Mouse (Mus musculus) spleen, adult 18-20 months (tissue): Measurements from ENCODE around the gene Srrm4.

ENCODE experiments used
- DNase-seq, 2 experiments: peaks; one replicate each; pipeline ENCODE4 v3.0.0; 2022; ENCODE audit warnings: mixed read lengths in 2 of 2

Gene Srrm4

DNA sequence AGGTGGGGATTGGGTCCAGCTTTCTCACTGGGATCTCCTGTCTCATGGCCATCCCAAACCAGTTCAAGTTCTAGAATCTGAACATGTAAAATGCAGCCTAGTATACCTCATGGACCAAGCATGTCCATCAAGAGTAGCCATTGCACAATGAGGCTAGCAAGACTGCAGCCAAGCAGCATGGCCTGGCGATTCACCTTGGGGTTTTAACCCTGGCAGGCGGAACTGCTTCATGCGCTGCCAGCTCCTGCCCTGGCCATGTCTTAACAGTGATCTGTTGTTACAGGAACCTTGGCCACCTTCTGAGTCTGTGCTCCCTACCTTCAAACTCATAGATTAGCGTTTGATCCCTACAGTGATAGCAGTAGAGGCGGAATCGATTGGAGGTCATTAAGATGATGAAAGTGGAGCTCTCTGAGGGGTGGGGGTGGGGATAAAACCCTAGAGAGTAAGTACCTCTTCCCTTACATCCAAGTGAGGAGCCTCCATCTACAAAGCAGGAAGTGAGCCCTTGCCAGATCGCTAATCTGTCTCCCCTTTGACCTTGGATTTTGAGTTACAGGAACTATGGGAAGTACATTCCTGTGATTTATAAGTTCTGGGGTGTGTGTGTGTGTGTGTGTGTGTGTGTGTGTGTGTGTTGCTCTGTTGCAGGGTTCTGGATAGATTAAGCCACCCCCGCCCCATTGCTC is 191.4 kb downstream of the Srrm4 start:
- no peak for DNase-seq

GRCm38 (mm10) chr5:116396104-116396503 is 195.5 kb downstream of the Srrm4 start:
- no peak for DNase-seq

DNA sequence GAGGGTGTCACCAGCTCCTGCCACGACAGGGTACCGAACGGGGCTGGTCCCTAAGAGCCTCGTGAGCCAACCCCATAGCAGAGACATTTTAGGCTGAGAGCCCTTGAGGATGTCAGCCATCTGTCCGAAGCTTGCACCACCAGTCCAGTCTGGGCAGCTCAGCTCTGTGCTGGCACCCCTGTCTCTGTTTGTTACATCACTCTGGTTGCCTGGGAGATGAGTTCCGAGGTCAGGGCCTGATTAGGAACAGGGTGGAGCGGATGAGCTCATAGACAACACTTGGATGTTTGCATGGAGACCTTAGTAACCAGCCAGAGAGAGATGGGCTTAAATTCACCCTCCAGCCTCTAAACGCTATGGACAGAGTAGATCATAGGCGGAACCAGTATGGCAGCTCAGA is 199.0 kb downstream of the Srrm4 start:
- no peak for DNase-seq

DNA sequence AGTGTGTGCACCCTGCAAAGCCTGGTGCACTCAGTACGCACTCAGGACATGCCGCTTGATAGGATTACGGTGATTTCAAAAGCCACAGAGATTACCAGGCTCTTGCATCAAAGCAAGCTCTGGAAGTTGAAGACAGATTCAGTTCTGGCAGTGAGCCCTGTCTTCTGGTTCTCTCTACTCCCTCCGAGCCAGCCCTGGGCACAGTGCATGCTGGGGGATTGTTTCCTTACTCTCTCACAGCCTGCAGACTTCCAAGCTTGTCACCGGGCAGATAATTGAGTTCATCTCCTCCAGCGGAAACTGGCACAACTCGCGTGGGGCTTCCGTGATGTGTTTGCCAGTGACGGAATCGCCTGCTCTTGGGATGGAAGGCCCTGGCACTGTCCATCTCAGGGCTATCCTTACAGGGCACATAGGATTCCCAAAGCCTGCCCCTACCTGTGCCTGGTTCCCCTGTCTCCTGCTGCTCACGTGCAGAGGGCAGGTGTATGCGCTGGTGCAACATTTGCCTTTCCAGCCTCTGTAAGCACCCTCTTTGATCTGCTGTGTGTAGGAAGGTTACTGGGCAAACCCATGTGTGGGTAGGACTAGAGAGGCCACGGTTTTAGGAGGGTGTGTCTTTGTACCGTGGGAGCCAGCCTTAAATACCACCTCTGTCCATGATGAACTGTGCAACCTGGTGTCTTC is 201.6 kb downstream of the Srrm4 start:
- DNase-seq = no peak

DNA sequence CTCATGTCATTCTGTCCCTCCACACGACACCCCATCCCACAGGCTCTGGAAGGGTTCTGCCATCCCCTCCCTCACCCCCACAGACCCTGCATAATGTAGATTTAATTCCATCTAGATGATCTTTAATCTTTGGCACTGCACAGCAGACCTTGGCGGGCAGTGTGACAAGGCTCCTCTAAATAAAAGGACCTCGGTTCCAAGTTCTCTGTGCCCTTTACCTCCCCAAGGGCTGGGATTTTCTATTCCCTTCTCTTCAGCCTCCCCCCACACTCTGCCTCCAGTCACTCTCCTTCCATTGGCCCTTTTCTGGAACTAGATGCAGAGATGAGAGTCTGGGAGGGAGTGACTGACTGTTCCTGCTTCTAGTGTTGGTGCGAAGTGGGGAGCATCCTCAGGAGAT is 202.3 kb downstream of the Srrm4 start:
- no peak for DNase-seq
